Mouse (Mus musculus): ENCODE data around the gene Ankrd2. TPM values are rescaled to one million over a fixed set of nuclear protein-coding genes. Genes with fewer than 3 reads are reported as not detected.

Ankrd2 gene
- polyA plus RNA-seq, 1 experiment from 2014 or later, result 0.42 TPM

GRCm38 (mm10) chr19:42033611-42034010 is 2.2 kb upstream of the Ankrd2 start:
- ATAC-seq, result no peak
- Histone ChIP-seq H3K9me3 (ENCODE audit: control insufficient read depth) (no peaks in the 10 kb centered on the region), H3K4me3 (ENCODE audit: low read depth, low read length) (no peak overlapping the region), H3K4me2 (replicated peaks; ENCODE audit: low read depth) (no peak overlapping the region), H3K36me3 (ENCODE audit: control insufficient read depth, insufficient read depth) (peaks cover 19% of the 10 kb centered on the region; the same call in 1 of the 2 replicates), H3K9ac (ENCODE audit: low read depth, low read length) (no peak overlapping the region), H3K27ac (ENCODE audit: low read depth, low read length) (no peak overlapping the region), H3K27me3 (replicated peaks; ENCODE audit: control insufficient read depth, insufficient read depth, low read length) (no peaks in the 10 kb centered on the region), H3K4me1 (replicated peaks; ENCODE audit: control insufficient read depth, insufficient read depth, low read length) (no peaks in the 10 kb centered on the region)
- TF ChIP-seq CTCF (IDR thresholded peaks at IDR 0.05; ENCODE audit: low read depth), result no peak
- 86% methylated on average over 14 of the region's 14 CpGs for WGBS

GRCm38 (mm10) chr19:42034146-42034775 is 1.5 kb upstream of the Ankrd2 start:
- ATAC-seq, result no peak
- H3K9me3 ChIP-seq (ENCODE audit: control insufficient read depth), result no peaks in the 10 kb centered on the region
- H3K36me3 ChIP-seq (ENCODE audit: control insufficient read depth, insufficient read depth), result peaks cover 19% of the 10 kb centered on the region; the same call in 1 of the 2 replicates
- no peak for TF ChIP-seq CTCF (IDR thresholded peaks at IDR 0.05; ENCODE audit: low read depth)
- H3K4me2 ChIP-seq (replicated peaks; ENCODE audit: low read depth), result no peak overlapping the region
- H3K4me3 ChIP-seq (ENCODE audit: low read depth, low read length), result no peak overlapping the region
- H3K4me1 ChIP-seq (replicated peaks; ENCODE audit: control insufficient read depth, insufficient read depth, low read length), result no peaks in the 10 kb centered on the region
- H3K9ac ChIP-seq (ENCODE audit: low read depth, low read length), result no peak overlapping the region
- no peak overlapping the region for H3K27ac ChIP-seq (ENCODE audit: low read depth, low read length)
- WGBS, result 72% methylated on average over 9 of the region's 9 CpGs
- H3K27me3 ChIP-seq (replicated peaks; ENCODE audit: control insufficient read depth, insufficient read depth, low read length), result no peaks in the 10 kb centered on the region

GRCm38 (mm10) chr19:42034881-42035455 is 832 bp upstream of the Ankrd2 start:
- Histone ChIP-seq H3K9ac (ENCODE audit: low read depth, low read length) (no peak overlapping the region), H3K27me3 (replicated peaks; ENCODE audit: control insufficient read depth, insufficient read depth, low read length) (no peaks in the 10 kb centered on the region), H3K4me1 (replicated peaks; ENCODE audit: control insufficient read depth, insufficient read depth, low read length) (no peaks in the 10 kb centered on the region), H3K27ac (ENCODE audit: low read depth, low read length) (no peak overlapping the region), H3K4me2 (replicated peaks; ENCODE audit: low read depth) (no peak overlapping the region), H3K36me3 (ENCODE audit: control insufficient read depth, insufficient read depth) (peaks cover 19% of the 10 kb centered on the region; the same call in 1 of the 2 replicates), H3K9me3 (ENCODE audit: control insufficient read depth) (no peaks in the 10 kb centered on the region), H3K4me3 (ENCODE audit: low read depth, low read length) (no peak overlapping the region)
- whole genome bisulfite sequencing, result 54% methylated on average over 11 of the region's 11 CpGs
- TF ChIP-seq CTCF (IDR thresholded peaks at IDR 0.05; ENCODE audit: low read depth), result no peak
- ATAC-seq, result no peak

GRCm38 (mm10) chr19:42036357-42036756 is 557 bp downstream of the Ankrd2 start:
- Histone ChIP-seq H3K4me1 (replicated peaks; ENCODE audit: control insufficient read depth, insufficient read depth, low read length) (no peaks in the 10 kb centered on the region), H3K27me3 (replicated peaks; ENCODE audit: control insufficient read depth, insufficient read depth, low read length) (no peaks in the 10 kb centered on the region), H3K9me3 (ENCODE audit: control insufficient read depth) (no peaks in the 10 kb centered on the region), H3K9ac (ENCODE audit: low read depth, low read length) (no peak overlapping the region), H3K4me3 (ENCODE audit: low read depth, low read length) (no peak overlapping the region), H3K36me3 (ENCODE audit: control insufficient read depth, insufficient read depth) (peaks cover 19% of the 10 kb centered on the region; the same call in 1 of the 2 replicates), H3K27ac (ENCODE audit: low read depth, low read length) (no peak overlapping the region), H3K4me2 (replicated peaks; ENCODE audit: low read depth) (no peak overlapping the region)
- WGBS, result 80% methylated on average over 3 of the region's 3 CpGs
- no peak for TF ChIP-seq CTCF (IDR thresholded peaks at IDR 0.05; ENCODE audit: low read depth)
- no peak for ATAC-seq

GRCm38 (mm10) chr19:42037167-42037702 is 1.4 kb downstream of the Ankrd2 start:
- no peak for ATAC-seq
- peaks cover 13% of the 10 kb centered on the region; the same call in 1 of the 2 replicates for H3K36me3 ChIP-seq (ENCODE audit: control insufficient read depth, insufficient read depth)
- H3K4me3 ChIP-seq (ENCODE audit: low read depth, low read length), result no peak overlapping the region
- no peak overlapping the region for H3K4me2 ChIP-seq (replicated peaks; ENCODE audit: low read depth)
- no peaks in the 10 kb centered on the region for H3K27me3 ChIP-seq (replicated peaks; ENCODE audit: control insufficient read depth, insufficient read depth, low read length)
- no peaks in the 10 kb centered on the region for H3K4me1 ChIP-seq (replicated peaks; ENCODE audit: control insufficient read depth, insufficient read depth, low read length)
- 64% methylated on average over 11 of the region's 11 CpGs for WGBS
- no peak for TF ChIP-seq CTCF (IDR thresholded peaks at IDR 0.05; ENCODE audit: low read depth)
- H3K27ac ChIP-seq (ENCODE audit: low read depth, low read length), result no peak overlapping the region
- no peaks in the 10 kb centered on the region for H3K9me3 ChIP-seq (ENCODE audit: control insufficient read depth)
- H3K9ac ChIP-seq (ENCODE audit: low read depth, low read length), result no peak overlapping the region

- no peaks in the 10 kb centered on the region for H3K4me1 ChIP-seq (replicated peaks; ENCODE audit: control insufficient read depth, insufficient read depth, low read length)
- no peaks in the 10 kb centered on the region for H3K27me3 ChIP-seq (replicated peaks; ENCODE audit: control insufficient read depth, insufficient read depth, low read length)
- ATAC-seq, result no peak
- no peak overlapping the region for H3K4me2 ChIP-seq (replicated peaks; ENCODE audit: low read depth)
- TF ChIP-seq CTCF (IDR thresholded peaks at IDR 0.05; ENCODE audit: low read depth), result no peak
- no peak overlapping the region for H3K27ac ChIP-seq (ENCODE audit: low read depth, low read length)
- WGBS, result 89% methylated on average over 12 of the region's 12 CpGs
- H3K9ac ChIP-seq (ENCODE audit: low read depth, low read length), result no peak overlapping the region
- H3K9me3 ChIP-seq (ENCODE audit: control insufficient read depth), result no peaks in the 10 kb centered on the region
- peaks cover 13% of the 10 kb centered on the region; the same call in 1 of the 2 replicates for H3K36me3 ChIP-seq (ENCODE audit: control insufficient read depth, insufficient read depth)
- no peak overlapping the region for H3K4me3 ChIP-seq (ENCODE audit: low read depth, low read length)
These were observed 2.5 kb downstream of the Ankrd2 start for GRCm38 (mm10) chr19:42038310-42038709.
